Mouse (Mus musculus) cerebellum, adult 2 months (tissue): ENCODE data around the gene Dusp9.

Experiments
- CTCF ChIP-seq: fragments of 200-500 bp; IDR thresholded peaks from 2 replicates; pipeline ENCODE4 v1.5.1; 2011; ENCODE audit warnings: low read depth, mild to moderate bottlenecking, control low read depth, low read length, moderate library complexity, borderline replicate concordance; ENCODE audit not compliant: insufficient read depth
- POLR2A ChIP-seq: fragments of 200-500 bp; IDR thresholded peaks from 2 replicates; pipeline ENCODE4 v1.6.1; 2011; ENCODE audit warnings: low read length, control low read depth, borderline replicate concordance; ENCODE audit not compliant: insufficient read depth

DNA sequence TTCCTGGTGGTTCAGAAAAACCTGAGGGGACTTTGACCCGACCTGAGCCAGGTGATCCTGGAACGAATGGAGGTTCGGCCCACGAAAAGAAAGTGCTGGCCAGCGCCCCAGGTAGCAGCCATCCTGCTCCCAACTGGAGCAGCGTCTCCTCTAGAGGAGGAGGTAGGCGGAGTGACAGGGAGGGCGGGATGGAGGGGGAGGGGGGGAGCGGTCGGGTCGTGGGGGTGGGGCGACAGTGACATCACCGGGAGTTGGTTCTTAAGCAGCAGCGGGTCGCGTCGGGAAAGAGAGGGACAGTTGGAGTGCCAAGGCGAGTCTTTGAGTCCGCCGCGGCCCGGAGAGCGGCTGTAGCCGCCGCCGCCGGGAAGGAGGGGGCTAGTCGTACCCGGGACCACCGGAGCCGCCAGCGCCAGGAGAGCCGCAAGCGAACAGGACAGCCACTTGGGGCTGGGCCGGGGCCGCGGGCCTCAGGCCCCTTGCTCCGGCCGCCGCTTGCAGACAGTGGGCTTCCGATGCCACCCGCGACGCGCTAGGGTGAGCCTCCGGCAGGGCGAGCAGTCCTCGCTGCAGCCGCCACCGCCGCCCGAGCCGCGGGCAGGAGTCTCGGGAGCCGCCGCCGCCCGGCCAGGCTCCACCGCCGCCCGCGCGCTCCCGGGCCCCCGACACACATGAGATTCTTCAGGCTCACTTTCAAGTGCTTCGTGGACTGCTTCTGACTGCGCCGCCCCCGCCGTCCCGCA is 33.8 kb downstream of the Dusp9 start, which contains the start of gene Slc6a8:
- no peak for TF ChIP-seq CTCF
- peak; percentile 87 for TF ChIP-seq POLR2A
